Mouse (Mus musculus) forebrain, postnatal 0 days (tissue): ENCODE results near the gene Cgnl1. TPM values are rescaled to one million over a fixed set of nuclear protein-coding genes. Genes with fewer than 3 reads are reported as not detected.

Experiments used
- ATAC-seq: fragments of 200-750 bp; cut with Nextera tagmentation; 2 replicates; pipeline ENCODE4 v1.8.0; 2017; ENCODE audit warnings: mild to moderate bottlenecking, moderate library complexity
- DNase-seq: peaks from one replicate; pipeline ENCODE4 v3.0.0-alpha.2; 2015
- H3K27ac ChIP-seq: fragments of 300-500 bp; sonication (generic); 2 replicates; pipeline ENCODE4 v1.5.1; 2014; ENCODE audit warnings: low read depth, mild to moderate bottlenecking, antibody characterized with exemption, low read length, moderate library complexity, mixed read lengths
- H3K27me3 ChIP-seq: fragments of 300-500 bp; sonication (generic); 2 replicates; pipeline ENCODE4 v1.6.1; 2014; ENCODE audit warnings: mild to moderate bottlenecking, low read length, mixed read lengths; ENCODE audit not compliant: insufficient read depth
- H3K36me3 ChIP-seq: fragments of 300-500 bp; sonication (generic); 2 replicates; pipeline ENCODE4 v1.6.1; 2014; ENCODE audit warnings: mild to moderate bottlenecking, moderate library complexity; ENCODE audit not compliant: insufficient read depth
- H3K4me1 ChIP-seq: fragments of 300-500 bp; sonication (generic); 2 replicates; pipeline ENCODE4 v1.6.1; 2014; ENCODE audit warnings: antibody characterized with exemption; ENCODE audit not compliant: insufficient read depth
- H3K4me2 ChIP-seq: fragments of 300-500 bp; sonication (generic); 2 replicates; pipeline ENCODE4 v1.6.1; 2014; ENCODE audit warnings: low read depth, mild to moderate bottlenecking, moderate library complexity
- H3K4me3 ChIP-seq: fragments of 300-500 bp; sonication (generic); 2 replicates; pipeline ENCODE4 v1.5.1; 2014; ENCODE audit warnings: low read depth, low read length, mixed read lengths
- H3K9ac ChIP-seq: fragments of 300-500 bp; sonication (generic); 2 replicates; pipeline ENCODE4 v1.6.1; 2014; ENCODE audit warnings: mild to moderate bottlenecking
- H3K9me3 ChIP-seq: fragments of 300-500 bp; sonication (generic); 2 replicates; pipeline ENCODE4 v1.6.1; 2016; ENCODE audit warnings: low read length
- CTCF ChIP-seq: sonication (generic); IDR thresholded peaks from 2 replicates; pipeline ENCODE4 v1.5.1; 2016; ENCODE audit warnings: antibody characterized with exemption, control low read depth, low read depth
- WGBS: fragments of 180-500 bp; shearing (Covaris S2); extraction: QIAGEN DNeasy Blood & Tissue Kit; methylation state at CpG from one replicate; pipeline ENCODE4 v1.1.7; 2014; 5-methylcytosine and 5-hydroxymethylcytosine counted together
- polyA plus RNA-seq: library from polyadenylated mRNA; unstranded; fragments of >200 nt; fragmentation: Nextera tagmentation; extraction: Ambion mirVana; gene quantifications from 2 replicates; pipeline ENCODE4 v1.2.1, GENCODE M21; 2015
- total RNA-seq: library from RNA; depleted of rRNA; stranded (reverse); fragments of >200 nt; gene quantifications from 2 replicates; pipeline ENCODE4 v1.2.3, GENCODE M21; 2014

The Cgnl1 gene
- total and polyA plus RNA-seq, 2 experiments from 2014 or later: 5.0 to 8.5 TPM

- ATAC-seq (no peak), DNase-seq (no peak)
- Histone ChIP-seq H3K27me3 (no peaks in the 10 kb centered on the region), H3K4me1 (no peaks in the 10 kb centered on the region), H3K9me3 (no peaks in the 10 kb centered on the region), H3K27ac (no peak overlapping the region), H3K9ac (no peak overlapping the region), H3K4me2 (no peak overlapping the region), H3K4me3 (no peak overlapping the region), H3K36me3 (no peaks in the 10 kb centered on the region)
- no peak for TF ChIP-seq CTCF
- WGBS: 80% methylated on average over 5 of the region's 5 CpGs
Measured at GRCm38 (mm10) chr9:71676988-71677688, 94.3 kb downstream of the Cgnl1 start.

- DNase-seq (no peak), ATAC-seq (peak; percentile 51; the same call in 1 of the 2 replicates)
- 49% methylated on average over 3 of the region's 3 CpGs for WGBS
- no peaks in the 10 kb centered on the region for H3K36me3 ChIP-seq
- no peaks in the 10 kb centered on the region for H3K9me3 ChIP-seq
- no peak for TF ChIP-seq CTCF
- no peak overlapping the region for H3K27ac ChIP-seq
- H3K27me3 ChIP-seq: no peaks in the 10 kb centered on the region
- H3K9ac ChIP-seq: no peak overlapping the region
- no peaks in the 10 kb centered on the region for H3K4me1 ChIP-seq
- H3K4me2 ChIP-seq: no peak overlapping the region
- H3K4me3 ChIP-seq: no peak overlapping the region
Measured at GRCm38 (mm10) chr9:71675799-71676414, 95.5 kb downstream of the Cgnl1 start.

- Histone ChIP-seq H3K4me2 (no peak overlapping the region), H3K27me3 (no peaks in the 10 kb centered on the region), H3K9me3 (no peaks in the 10 kb centered on the region), H3K4me1 (no peaks in the 10 kb centered on the region), H3K4me3 (no peak overlapping the region), H3K27ac (no peak overlapping the region), H3K36me3 (no peaks in the 10 kb centered on the region), H3K9ac (no peak overlapping the region)
- TF ChIP-seq CTCF: no peak
- WGBS: 92% methylated on average over 2 of the region's 2 CpGs
- ATAC-seq: no peak
- no peak for DNase-seq
Measured at GRCm38 (mm10) chr9:71675216-71675615, 96.2 kb downstream of the Cgnl1 start.

- no peak for DNase-seq
- H3K27ac ChIP-seq: no peak overlapping the region
- no peak overlapping the region for H3K4me2 ChIP-seq
- ATAC-seq: no peak
- no peak for TF ChIP-seq CTCF
- WGBS: 55% methylated on average over 5 of the region's 5 CpGs
- no peak overlapping the region for H3K4me3 ChIP-seq
- no peaks in the 10 kb centered on the region for H3K4me1 ChIP-seq
- no peaks in the 10 kb centered on the region for H3K36me3 ChIP-seq
- H3K27me3 ChIP-seq: no peaks in the 10 kb centered on the region
- no peak overlapping the region for H3K9ac ChIP-seq
- H3K9me3 ChIP-seq: no peaks in the 10 kb centered on the region
Measured at GRCm38 (mm10) chr9:71674476-71674875, 96.9 kb downstream of the Cgnl1 start.

GRCm38 (mm10) chr9:71672495-71672894 lies 98.9 kb downstream of the Cgnl1 start:
- Histone ChIP-seq H3K9ac (no peak overlapping the region), H3K27ac (no peak overlapping the region), H3K4me1 (no peaks in the 10 kb centered on the region), H3K36me3 (no peaks in the 10 kb centered on the region), H3K27me3 (no peaks in the 10 kb centered on the region), H3K4me3 (no peak overlapping the region), H3K9me3 (no peaks in the 10 kb centered on the region), H3K4me2 (no peak overlapping the region)
- TF ChIP-seq CTCF: no peak
- ATAC-seq (no peak), DNase-seq (no peak)
- WGBS: 98% methylated on average over 4 of the region's 4 CpGs

- H3K9ac ChIP-seq: no peak overlapping the region
- H3K36me3 ChIP-seq: no peaks in the 10 kb centered on the region
- H3K4me3 ChIP-seq: no peak overlapping the region
- no peaks in the 10 kb centered on the region for H3K4me1 ChIP-seq
- DNase-seq (no peak), ATAC-seq (no peak)
- no peak overlapping the region for H3K4me2 ChIP-seq
- no peaks in the 10 kb centered on the region for H3K27me3 ChIP-seq
- H3K27ac ChIP-seq: no peak overlapping the region
- H3K9me3 ChIP-seq: no peaks in the 10 kb centered on the region
- no peak for TF ChIP-seq CTCF
- WGBS: 73% methylated on average over 5 of the region's 5 CpGs
Measured at GRCm38 (mm10) chr9:71670677-71671076, 100.7 kb downstream of the Cgnl1 start.

GRCm38 (mm10) chr9:71667616-71668015 lies 103.8 kb downstream of the Cgnl1 start:
- Histone ChIP-seq H3K9me3 (no peaks in the 10 kb centered on the region), H3K4me2 (no peak overlapping the region), H3K36me3 (no peaks in the 10 kb centered on the region), H3K27ac (no peak overlapping the region), H3K4me1 (no peaks in the 10 kb centered on the region), H3K4me3 (no peak overlapping the region), H3K27me3 (no peaks in the 10 kb centered on the region), H3K9ac (no peak overlapping the region)
- no peak for TF ChIP-seq CTCF
- 75% methylated on average over 5 of the region's 5 CpGs for WGBS
- ATAC-seq: no peak
- no peak for DNase-seq
